Mouse (Mus musculus) Patski (cell line): ENCODE results near the gene Erh. TPM values are rescaled to one million over a fixed set of nuclear protein-coding genes. Genes with fewer than 3 reads are reported as not detected.

Experiments used
- ATAC-seq: fragments of 100-300 bp; one replicate; pipeline ENCODE4 v1.8.0; 2021
- CTCF ChIA-PET: fragments of 350-600 bp; sonication (Branson Sonifier 250); formaldehyde crosslinking; loops from one replicate; lab custom pipeline; 2022; ENCODE audit warnings: inconsistent platforms; lab: Charles Lee
- POLR2A ChIA-PET: fragments of 350-600 bp; sonication (Branson Sonifier 250); formaldehyde crosslinking; loops from one replicate; lab custom pipeline; 2022; ENCODE audit warnings: antibody characterized with exemption, inconsistent platforms; lab: Charles Lee
- DNase-seq: peaks from one replicate; pipeline ENCODE4 v3.0.0-alpha.2; 2011; ENCODE audit warnings: low read depth, low spot score
- H3K27me3 ChIP-seq: fragments of 371-371 bp; one replicate; pipeline ENCODE4 v1.5.1; 2021
- CTCF ChIP-seq: fragments of 100-300 bp; IDR thresholded peaks from one replicate; pipeline ENCODE4 v1.5.1; 2021
- in situ Hi-C: fragments of 300-500 bp; cut with MboI; formaldehyde crosslinking; loops from 3 replicates; pipeline ENCODE4 v1.11.1; 2018; ENCODE audit warnings: low pct_unique_long_range_greater_than_20kb, mixed read lengths
- polyA plus RNA-seq: library from polyadenylated mRNA; unstranded; gene quantifications from one replicate; pipeline ENCODE4 v1.2.3, GENCODE M21; 2021

Gene Erh
- polyA plus RNA-seq, 1 experiment from 2014 or later, result 183 TPM

GRCm38 (mm10) chr12:80668391-80668790 is 24.2 kb upstream of the Erh start:
- CTCF ChIA-PET, result no interaction called here
- in situ Hi-C loops, result loop anchor here (25.0 kb wide), 1 partner anchor 506 kb away; no protein-coding TSS in a partner anchor
- no peak for TF ChIP-seq CTCF
- H3K27me3 ChIP-seq, result no peaks in the 10 kb centered on the region
- ATAC-seq, result no peak
- POLR2A ChIA-PET, result no interaction called here
- no peak for DNase-seq

- no peak for TF ChIP-seq CTCF
- in situ Hi-C loops, result loop anchor here (25.0 kb wide), 1 partner anchor 502 kb away; no protein-coding TSS in a partner anchor
- ChIA-PET CTCF (no interaction called here), POLR2A (interaction anchor here (0.6 kb wide), 1 partner anchor 1353 kb away, joined by 3 read pairs; no protein-coding TSS in a partner anchor)
- no peaks in the 10 kb centered on the region for H3K27me3 ChIP-seq
- DNase-seq (no peak), ATAC-seq (no peak)
Measured at GRCm38 (mm10) chr12:80663935-80664334, 19.8 kb upstream of the Erh start.

- H3K27me3 ChIP-seq, result no peaks in the 10 kb centered on the region
- in situ Hi-C loops, result loop anchor here (25.0 kb wide), 1 partner anchor 500 kb away; no protein-coding TSS in a partner anchor
- ATAC-seq (no peak), DNase-seq (no peak)
- ChIA-PET POLR2A (no interaction called here), CTCF (interaction anchor here (4.6 kb wide), 1 partner anchor 11 kb away, joined by 27 read pairs; no protein-coding TSS in a partner anchor)
- no peak for TF ChIP-seq CTCF
Measured at GRCm38 (mm10) chr12:80662322-80662721, 18.2 kb upstream of the Erh start.

GRCm38 (mm10) chr12:80658661-80659060 is 14.5 kb upstream of the Erh start:
- in situ Hi-C loops, result loop anchor here (25.0 kb wide), 1 partner anchor 496 kb away; no protein-coding TSS in a partner anchor
- ChIA-PET POLR2A (no interaction called here), CTCF (interaction anchor here (1.0 to 4.6 kb wide), 2 partner anchors 10 to 15 kb away, joined by 6 to 27 read pairs; no protein-coding TSS in a partner anchor)
- ATAC-seq, result no peak
- no peak for DNase-seq
- no peak for TF ChIP-seq CTCF
- H3K27me3 ChIP-seq, result no peaks in the 10 kb centered on the region

- DNase-seq (no peak), ATAC-seq (no peak)
- ChIA-PET CTCF (interaction anchor here (2.6 kb wide), 1 partner anchor 18 kb away, joined by 12 read pairs; no protein-coding TSS in a partner anchor), POLR2A (no interaction called here)
- no peak for TF ChIP-seq CTCF
- no peaks in the 10 kb centered on the region for H3K27me3 ChIP-seq
- in situ Hi-C loops, result loop anchor here (25.0 kb wide), 1 partner anchor 492 kb away; no protein-coding TSS in a partner anchor
Measured at GRCm38 (mm10) chr12:80654659-80655025, 10.5 kb upstream of the Erh start.

- TF ChIP-seq CTCF, result no peak
- no peak for ATAC-seq
- DNase-seq, result no peak
- CTCF ChIA-PET, result interaction anchor here (2.6 kb wide), 1 partner anchor 19 kb away, joined by 12 read pairs; no protein-coding TSS in a partner anchor
- POLR2A ChIA-PET, result interaction anchor here (0.8 kb wide), 1 partner anchor 9 kb away, joined by 3 read pairs; the partner anchor contains the start of gene Erh
- H3K27me3 ChIP-seq, result no peaks in the 10 kb centered on the region
- in situ Hi-C loops, result loop anchor here (25.0 kb wide), 1 partner anchor 492 kb away; no protein-coding TSS in a partner anchor
Measured at GRCm38 (mm10) chr12:80653951-80654658, 10.0 kb upstream of the Erh start.

- no peak for ATAC-seq
- in situ Hi-C loops, result no loop called here
- no peak for TF ChIP-seq CTCF
- no peaks in the 10 kb centered on the region for H3K27me3 ChIP-seq
- DNase-seq, result no peak
- POLR2A ChIA-PET, result no interaction called here
- CTCF ChIA-PET, result no interaction called here
Measured at GRCm38 (mm10) chr12:80646377-80646776, 2.2 kb upstream of the Erh start.

GRCm38 (mm10) chr12:80644506-80644868 is 346 bp upstream of the Erh start:
- ChIA-PET CTCF (interaction anchor here (1.3 to 1.8 kb wide), 2 partner anchors 29 to 88 kb away, joined by 3 to 5 read pairs; no protein-coding TSS in a partner anchor), POLR2A (interaction anchor here (1.6 kb wide), 1 partner anchor 10 kb away, joined by 3 read pairs; no protein-coding TSS in a partner anchor)
- no peak for ATAC-seq
- no peak for DNase-seq
- in situ Hi-C loops, result no loop called here
- no peaks in the 10 kb centered on the region for H3K27me3 ChIP-seq
- no peak for TF ChIP-seq CTCF

- in situ Hi-C loops, result no loop called here
- TF ChIP-seq CTCF, result peak; percentile 91
- ChIA-PET POLR2A (no interaction called here), CTCF (interaction anchor here (0.8 to 1.0 kb wide), 3 partner anchors 15 to 83 kb away, joined by 3 to 4 read pairs (median 3); no protein-coding TSS in a partner anchor)
- peak; percentile 37 for ATAC-seq
- peak; percentile 35 for DNase-seq
- no peaks in the 10 kb centered on the region for H3K27me3 ChIP-seq
Measured at GRCm38 (mm10) chr12:80642725-80643692, 1.1 kb downstream of the Erh start.

GRCm38 (mm10) chr12:80631790-80632189 is 12.4 kb downstream of the Erh start:
- POLR2A ChIA-PET, result no interaction called here
- DNase-seq (no peak), ATAC-seq (no peak)
- H3K27me3 ChIP-seq, result no peaks in the 10 kb centered on the region
- in situ Hi-C loops, result no loop called here
- no peak for TF ChIP-seq CTCF
- CTCF ChIA-PET, result interaction anchor here (1.9 kb wide), 1 partner anchor 8 kb away, joined by 5 read pairs; no protein-coding TSS in a partner anchor
